Mouse (Mus musculus) fat pad, adult 2 months (tissue): ENCODE data around the gene Akr1cl.
"Not testable (repeated sequence)": the region's sequence is repeated elsewhere in the genome, so short reads cannot be mapped to it uniquely, and the experiment has no call there.

Experiments used
- DNase-seq: peaks from one replicate; pipeline ENCODE4 v3.0.0-alpha.2; 2011; ENCODE audit warnings: low read depth, low spot score; ENCODE audit errors: extremely low read depth

Gene Akr1cl

DNA sequence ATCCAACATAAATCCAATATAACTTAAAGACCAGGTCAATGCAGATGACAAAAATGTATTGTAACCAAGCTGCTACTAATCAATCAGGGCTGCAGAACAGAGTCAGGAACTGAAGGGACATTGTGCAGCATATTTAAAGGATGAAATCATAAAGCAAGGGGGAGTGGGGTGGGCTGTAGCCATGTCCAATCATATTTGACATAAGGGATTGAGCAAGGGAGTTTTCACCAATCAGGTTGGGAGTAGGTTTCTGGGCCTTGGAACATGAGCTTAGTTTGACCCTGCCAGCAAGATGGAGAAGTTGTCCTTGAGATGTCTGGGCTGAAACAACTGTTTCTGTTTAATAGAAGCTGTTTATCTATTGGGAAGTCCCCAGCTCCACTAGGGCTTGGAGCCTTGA, at the start of gene Akr1cl:
TSS of gene Akr1cl (minus strand) at position 119 of the 400 bp plus-strand sequence.
- no peak for DNase-seq

DNA sequence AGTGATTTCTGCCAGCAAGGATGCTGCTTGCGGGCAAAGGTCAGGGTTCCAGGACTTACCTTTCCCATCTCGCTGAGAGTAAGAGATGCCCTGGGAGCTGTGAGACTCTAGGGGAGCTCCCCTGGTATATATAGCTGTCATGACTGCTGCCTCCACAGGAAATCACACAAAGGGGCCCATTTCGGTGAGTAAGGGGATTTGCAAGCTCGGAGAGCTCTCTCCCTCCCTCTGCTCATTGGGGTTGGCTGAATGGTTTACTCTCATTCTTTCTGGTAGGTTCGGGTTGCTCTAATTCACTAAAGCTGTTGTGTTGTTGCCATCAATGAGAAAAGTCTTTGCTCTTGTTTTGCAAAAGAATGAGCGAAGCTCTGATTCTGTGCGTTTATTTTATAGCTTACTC, 49.6 kb upstream of the Akr1cl start, which contains the start of gene Crygb:
TSS of gene Crygb (minus strand) at position 101 of the 400 bp plus-strand sequence.
- no peak for DNase-seq

DNA sequence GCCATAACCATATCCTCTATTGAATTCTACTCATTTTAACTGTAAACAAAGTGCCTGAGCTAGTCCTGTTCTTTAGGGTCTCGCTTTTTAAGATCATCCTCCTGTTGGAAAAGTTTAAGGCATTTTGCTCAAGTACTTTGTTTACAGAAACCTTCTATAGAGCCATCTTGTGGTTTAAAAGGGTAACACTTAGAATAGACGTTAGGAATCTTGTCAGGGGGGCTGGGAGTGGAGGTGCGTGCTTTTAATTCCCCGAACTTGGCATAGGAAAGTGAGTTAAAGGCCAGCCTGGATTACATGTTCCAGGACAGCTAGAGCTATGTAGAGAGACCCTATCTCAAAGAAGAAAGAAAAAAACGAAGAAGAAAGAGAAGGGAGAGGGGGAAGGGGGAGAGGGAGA, 43.0 kb upstream of the Akr1cl start:
- no peak for DNase-seq

DNA sequence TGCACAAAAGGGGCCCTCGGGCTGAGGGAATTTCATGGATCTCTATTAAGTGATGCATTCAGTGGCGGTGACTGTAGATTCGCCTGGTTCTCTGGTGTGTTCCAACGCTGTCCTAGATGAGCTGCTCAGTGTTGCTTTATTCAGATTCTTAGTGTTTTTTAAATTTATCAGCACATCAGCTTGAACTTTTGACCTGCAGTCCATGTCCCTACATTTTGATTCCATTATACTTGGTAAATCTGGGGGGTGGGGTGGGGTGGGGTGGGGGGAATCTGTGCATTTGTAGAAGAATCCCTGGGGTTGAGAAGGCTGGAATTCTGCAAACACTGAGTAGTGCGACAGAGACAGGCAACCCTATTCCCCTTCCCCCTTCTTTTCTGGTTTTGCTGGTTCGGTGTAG, 41.0 kb upstream of the Akr1cl start, which contains the start of gene Crygc:
TSS of gene Crygc (minus strand) at position 101 of the 400 bp plus-strand sequence.
- DNase-seq, result no peak

DNA sequence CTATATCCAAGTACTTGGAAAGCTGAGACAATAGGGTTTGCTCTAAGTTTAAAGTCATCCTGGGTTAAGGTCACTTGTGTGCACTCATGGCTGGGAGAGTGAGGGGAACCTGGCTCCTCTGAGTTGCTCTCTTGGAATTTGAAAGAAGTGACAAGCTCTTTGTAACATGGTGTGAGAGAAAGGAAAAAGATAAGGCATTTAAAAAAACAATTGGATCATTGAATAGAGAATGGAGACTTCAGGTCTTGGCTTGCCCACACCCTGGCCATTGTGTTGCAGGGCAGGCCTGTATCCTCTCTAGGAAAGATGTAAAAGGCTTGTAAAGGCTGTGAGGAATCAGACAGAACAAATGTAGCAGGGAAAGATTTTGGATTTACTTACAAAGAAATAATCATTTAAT, 35.3 kb upstream of the Akr1cl start:
- no peak for DNase-seq

DNA sequence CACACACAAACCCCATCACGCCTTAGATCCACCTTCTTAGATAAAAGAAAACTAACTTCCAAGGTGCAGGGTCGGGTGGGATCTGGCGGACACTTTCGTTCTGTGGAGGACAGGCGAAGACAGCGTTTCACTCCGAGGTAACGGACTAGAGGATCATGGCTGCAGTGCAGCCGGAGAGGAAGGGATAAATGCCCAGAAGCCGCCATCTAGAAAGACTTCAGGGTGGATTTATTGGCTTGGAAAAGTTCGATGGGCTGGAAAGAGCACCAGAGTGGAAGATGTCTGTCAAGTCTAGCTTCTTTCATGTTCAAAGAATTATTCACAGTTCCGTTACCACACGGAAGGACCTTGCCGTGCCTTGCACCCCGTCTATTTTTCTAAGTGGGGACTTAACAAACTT, 31.6 kb upstream of the Akr1cl start:
- DNase-seq, result no peak

DNA sequence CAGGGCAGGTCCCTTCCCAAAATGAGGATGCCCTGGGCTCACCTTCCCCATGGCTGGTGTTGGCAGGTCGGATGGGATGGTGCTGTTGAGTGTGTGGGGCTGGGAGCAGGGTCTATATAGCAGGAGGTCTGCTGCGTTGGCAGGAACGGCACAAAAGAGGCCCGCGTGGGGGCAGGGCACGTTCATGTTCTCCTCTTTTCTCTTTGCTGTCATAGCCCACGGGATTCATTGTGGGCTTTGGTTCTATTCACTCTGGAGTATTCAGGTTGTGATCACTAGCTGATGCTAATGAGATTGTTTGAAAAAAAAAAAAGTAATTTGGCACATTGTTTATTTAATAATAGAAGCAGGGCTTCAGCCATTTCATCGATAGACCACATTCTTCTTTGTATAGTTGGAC, 30.8 kb upstream of the Akr1cl start, which contains the start of gene Crygd:
TSS of gene Crygd (minus strand) at position 101 of the 400 bp plus-strand sequence.
- no peak for DNase-seq

DNA sequence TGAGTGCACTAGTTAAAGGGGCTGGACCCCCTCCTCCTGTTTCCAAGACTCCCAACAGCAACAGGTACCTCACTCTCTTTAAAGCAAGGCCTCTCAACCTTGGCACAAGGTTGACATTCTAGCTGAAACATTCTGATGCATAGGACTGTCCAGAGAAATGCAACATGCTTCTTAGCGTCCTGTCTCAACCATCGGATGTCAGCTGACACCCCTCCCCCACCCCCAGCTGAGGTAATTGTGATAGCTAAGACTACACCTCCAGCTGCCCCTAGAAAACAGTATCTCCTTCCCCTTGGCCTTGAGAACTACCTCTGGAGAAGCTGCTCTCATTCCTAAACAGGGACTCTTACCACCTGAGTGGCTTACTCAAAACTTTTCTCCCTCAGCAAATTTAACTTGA, 19.6 kb upstream of the Akr1cl start:
- no peak for DNase-seq

DNA sequence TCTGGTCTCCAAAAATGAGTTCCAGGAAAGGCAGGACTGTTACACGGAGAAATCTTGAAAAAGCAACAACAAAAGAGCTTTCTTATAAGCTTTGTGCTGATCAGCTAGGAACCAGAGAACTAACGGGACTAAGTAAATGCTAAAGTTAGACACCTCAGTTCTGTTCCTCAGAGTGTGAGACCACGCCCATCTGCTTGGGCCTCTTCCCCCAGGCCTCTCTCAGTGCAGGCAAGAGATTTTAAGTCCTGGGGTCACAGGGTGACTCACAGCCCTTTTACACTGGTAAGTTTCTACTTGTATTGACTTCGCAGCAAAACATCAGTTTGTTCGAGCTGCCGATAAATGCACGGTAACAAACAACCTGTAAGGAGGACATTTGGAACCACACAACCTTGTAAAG, 19.1 kb upstream of the Akr1cl start:
- no peak for DNase-seq

DNA sequence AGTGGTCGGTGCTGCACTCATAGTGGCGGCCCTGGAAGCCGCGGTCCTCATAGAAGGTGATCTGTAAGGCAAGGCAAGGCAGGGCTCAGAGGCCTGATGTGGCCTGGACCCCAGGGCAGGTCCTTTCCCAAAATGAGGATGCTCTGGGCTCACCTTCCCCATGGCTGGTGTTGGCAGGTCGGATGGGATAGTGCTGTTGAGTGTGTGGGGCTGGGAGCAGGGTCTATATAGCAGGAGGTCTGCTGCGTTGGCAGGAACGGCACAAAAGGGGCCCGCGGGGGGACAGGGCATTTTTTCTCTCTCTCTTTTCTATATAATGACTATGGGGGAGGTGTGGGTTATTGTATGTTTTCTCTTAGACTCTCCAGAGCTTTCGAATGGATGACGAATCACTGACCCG, 18.4 kb upstream of the Akr1cl start, which contains the start of gene Cryge:
TSS of gene Cryge (minus strand) at position 198 of the 400 bp plus-strand sequence.
- not testable (repeated sequence) for DNase-seq

DNA sequence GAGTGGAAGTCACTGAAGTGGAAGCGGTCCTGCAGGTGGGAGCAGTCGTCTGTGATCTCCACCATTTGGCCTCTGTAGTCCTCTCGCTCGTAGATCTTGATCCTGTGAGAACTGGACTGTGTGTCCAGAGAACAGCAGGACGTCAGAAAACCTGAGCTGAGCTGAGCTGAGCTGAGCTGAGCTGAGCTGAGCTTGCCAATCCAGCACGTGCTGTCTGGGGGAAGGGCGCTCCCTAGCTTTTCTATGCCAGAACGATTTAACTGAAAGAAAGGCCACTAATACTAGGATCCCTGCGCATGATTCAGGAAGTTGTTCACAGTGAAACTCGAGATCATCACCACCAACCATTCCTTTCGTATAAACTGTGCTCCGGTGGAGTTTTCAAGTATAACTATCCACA, 16.2 kb upstream of the Akr1cl start:
- DNase-seq, result no peak

DNA sequence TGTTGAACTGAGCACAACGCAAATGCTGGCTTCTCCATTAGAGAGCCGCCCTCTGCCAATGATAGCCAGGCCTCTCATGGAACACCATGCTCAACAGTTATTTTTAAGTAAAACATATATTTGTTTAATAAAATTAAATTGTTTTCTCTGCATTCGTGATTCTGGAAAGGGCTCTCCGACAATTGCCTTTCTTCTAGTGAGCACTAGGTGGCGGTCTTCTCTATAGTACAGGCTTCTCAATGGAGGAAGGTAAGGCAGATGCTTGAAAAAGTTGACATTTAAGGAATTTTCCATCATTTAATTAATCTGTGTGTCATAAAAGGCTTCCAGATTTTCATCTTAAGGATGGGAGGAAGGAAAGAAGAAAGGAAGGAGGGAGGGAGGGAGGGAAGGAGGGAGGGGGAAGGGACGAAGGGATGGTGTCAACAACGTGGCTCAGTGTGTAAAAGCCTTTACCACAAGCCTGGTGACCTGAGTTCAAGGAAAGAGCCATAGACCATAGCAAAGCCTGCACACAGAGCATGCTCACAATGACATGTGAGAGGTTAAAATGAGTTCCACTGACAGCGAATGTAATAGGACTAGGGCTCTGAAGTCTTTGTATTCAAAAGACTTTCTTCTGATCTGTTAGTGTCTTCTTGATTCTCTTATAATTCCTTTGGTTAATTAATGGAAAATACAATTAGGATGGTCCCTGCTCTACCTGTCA, 14.0 kb upstream of the Akr1cl start:
- no peak for DNase-seq

DNA sequence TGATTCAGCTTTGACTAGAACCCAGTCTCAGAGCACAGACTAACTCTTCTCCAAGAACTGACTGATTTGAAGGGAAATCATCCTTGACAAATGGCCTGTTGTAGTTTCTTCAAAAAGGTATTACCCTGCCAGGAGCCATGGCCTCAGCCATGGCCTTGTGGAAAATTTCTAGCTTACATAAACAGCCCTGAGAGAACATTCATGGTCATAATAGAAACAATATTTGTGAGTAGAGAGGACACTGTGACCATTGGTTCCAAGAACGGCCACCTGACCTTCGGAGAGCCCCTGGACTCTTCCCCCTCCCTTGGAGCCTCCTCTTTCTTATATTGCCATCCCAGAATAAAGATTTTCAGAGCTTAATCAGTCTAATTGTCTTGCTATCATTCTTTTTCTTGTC, 10.9 kb upstream of the Akr1cl start:
- DNase-seq, result no peak

DNA sequence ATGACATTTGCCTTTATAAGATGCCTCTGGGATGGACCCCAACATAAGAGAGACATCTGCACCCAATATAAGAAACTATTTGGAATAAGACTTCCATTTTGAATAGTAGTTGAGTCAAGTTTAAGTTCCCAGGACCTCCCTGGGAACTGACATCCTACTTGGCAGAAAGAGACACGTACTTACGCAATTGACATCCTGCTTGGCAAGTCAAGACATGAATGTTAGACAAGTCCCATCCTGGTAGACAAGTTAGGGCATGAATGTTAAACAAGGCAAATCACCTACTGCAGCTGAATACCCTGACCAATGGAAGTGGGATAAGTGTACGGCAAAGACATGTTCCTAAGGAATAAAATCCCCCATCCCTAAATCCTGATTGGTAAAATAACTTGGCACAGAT, 9.3 kb upstream of the Akr1cl start:
- peak; percentile 34 for DNase-seq

DNA sequence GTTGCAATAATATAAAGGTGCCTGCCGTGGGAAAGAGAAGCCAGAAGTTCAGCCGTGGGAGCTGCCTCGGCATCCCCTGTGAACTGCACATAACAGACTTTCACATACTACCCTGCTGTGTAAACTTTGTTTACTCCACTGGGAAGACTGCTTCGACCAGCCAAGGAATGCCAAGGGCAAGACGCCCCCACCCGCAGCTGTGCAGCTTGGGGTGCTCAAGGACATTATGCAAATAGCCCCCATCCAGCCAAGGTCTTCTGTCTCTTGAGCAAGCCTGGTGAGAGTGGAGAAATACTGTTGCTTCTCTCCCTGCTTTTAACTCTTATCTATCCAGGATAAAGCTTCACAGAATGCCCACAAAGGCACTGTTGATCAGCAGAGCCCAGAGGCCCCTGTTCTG, 8.2 kb upstream of the Akr1cl start:
- no peak for DNase-seq

DNA sequence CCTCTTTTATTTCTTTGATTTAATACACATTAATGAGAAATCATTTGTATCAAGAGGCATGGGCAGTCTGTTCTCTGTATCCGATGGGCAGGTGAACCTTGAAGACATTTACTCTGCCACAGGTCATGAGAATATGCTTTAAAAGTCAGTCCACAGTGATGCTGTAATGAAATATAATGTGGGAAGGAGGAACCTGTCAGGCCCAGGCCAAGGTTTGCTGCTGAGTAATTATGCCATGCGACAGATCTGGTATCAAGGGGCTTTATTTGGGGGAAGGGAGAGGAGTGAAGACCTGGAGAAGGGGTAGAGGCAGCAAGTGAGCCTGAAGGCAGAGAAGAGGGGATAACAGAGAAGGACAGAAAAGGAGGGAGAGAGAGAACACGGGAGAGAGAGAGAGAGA, 7.1 kb upstream of the Akr1cl start:
- no peak for DNase-seq

DNA sequence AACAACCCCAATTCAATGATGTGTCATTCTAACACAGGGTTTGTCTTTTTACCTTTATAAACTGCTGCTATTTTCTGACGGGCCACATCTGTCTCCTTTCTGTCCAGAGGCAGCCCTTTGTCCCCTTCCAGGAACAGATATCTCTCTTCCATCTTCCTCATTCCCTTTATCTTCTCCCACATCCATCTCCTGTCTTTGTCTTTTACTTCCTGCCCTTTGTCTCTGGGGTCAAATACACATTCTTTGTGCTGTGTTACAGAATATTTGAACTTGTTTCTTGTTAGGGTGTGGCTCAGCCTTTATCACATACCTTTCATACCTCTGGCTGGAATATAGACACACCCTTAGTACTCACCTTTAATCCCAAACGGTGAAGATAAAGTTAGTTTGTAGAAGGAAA, 5.0 kb upstream of the Akr1cl start:
- DNase-seq, result no peak

DNA sequence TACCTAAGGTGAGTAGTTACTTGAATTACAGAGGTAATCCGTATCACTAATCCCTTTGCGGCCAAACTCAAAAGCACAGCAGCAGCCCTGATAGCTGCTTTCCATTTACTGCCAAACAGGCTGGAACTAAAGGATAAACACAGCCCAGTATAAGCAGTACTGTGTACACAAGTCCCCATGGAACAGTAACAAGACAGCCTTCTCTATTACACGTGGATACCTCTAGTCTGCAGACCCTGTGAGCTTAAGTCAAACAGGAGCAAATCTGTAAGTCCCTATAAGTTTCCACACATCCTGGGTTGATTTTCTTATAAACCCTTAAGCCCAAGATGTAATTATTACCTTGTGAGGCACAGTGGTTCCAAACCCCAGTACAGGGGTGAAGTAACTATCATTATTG, 3.0 kb upstream of the Akr1cl start:
- no peak for DNase-seq

DNA sequence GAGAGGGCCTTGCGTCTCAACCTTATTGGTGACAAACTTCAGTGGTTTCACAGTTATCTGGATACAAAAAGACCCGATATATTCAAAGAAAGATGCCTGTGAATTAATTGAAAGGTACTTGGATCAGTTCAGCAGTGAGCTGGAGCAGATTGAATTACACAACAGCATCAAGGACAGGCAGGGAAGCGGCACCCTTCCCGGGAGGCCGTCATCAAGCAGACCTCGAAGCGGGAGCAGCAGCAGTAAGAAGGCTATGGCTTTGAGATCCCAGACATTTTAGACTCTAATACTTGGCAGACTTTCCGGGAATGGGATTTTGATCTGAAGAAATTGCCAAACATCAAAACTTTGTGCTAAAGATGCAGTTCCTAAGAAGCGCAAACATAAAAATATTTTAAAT, 4.4 kb downstream of the Akr1cl start:
- DNase-seq, result no peak

DNA sequence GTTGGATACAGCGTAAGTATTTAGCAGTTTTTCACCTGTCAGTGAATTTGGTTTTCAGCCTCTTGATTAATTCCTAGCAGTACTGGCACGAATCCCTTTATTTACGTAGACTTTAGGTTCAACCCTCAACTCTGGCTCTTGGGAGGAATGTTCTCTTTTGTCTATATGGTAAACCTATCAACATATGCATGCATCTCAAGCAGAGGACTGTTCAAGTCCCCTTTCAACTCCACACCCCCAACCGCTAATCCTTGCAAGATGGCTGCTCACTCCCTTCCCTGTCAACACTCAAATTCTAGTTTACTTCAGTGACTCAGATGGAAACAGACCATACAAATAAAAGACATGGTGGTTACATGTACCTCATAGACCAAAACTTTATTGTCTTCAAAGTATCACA, 19.8 kb downstream of the Akr1cl start:
- DNase-seq, result no peak

DNA sequence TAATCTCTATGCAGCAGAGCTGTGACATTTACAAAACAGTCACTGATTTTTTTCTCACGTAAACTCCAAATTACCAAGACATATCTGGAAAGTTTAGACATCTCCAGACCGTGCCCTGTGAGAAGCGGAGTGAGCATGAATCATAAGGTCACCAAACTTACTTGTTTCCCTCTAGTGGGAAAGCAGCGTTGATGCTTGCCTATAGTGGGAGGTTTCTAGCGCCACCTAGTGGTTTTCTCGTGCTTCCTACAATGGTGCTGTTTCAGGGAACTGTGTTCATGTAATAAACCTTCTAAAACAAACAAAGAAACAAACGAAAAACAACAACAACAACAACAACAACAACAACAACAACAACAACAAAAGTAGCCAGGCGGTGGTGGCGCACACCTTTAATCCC, 22.4 kb downstream of the Akr1cl start:
- peak; percentile 11 for DNase-seq

DNA sequence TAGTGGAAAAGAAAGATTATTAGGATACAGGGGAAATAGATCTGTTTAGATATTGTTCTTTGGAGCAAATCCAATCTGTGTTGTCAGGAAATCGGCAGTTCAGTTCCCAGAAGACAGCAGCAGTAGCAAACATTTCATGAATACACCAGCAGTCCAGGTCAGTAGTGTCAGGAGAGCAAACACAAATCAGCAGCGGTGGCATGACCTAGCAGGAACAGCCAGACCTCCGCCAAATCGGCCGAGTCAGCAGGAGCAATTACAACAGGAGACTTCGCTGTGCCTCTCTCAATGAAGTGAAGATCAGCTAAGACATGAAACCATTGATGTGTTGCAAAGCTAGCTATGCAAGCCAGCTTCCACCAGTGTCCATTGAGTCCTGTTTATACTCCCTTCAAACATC, 27.0 kb downstream of the Akr1cl start:
- no peak for DNase-seq

DNA sequence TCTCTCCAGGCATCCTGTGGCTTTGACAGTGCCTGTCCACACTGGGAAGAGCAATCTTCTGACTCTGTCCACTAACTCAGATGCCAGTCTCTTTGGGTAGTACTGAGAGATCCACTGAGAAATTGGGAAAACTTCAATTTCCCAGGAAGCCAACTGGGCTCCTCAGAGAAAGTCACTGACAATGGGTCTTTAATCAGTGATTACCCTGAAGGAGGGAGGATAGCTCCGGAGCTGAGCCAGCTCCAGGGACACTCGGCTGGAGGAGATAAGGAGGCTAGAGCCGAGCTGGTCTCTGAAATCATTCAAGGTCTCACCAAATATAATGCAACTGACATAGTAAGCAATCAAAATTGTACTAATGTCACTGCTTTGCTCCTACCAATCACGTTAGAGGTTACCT, 28.0 kb downstream of the Akr1cl start:
- DNase-seq, result no peak
